Mouse (Mus musculus) urinary bladder, postnatal 10 days (tissue): ENCODE results near the gene Robo1.
"Not testable (repeated sequence)": the region's sequence is repeated elsewhere in the genome, so short reads cannot be mapped to it uniquely, and the experiment has no call there.

Experiments used
- DNase-seq: peaks from one replicate; pipeline ENCODE4 v3.0.0; 2022; ENCODE audit warnings: low spot score

Robo1 gene

DNA sequence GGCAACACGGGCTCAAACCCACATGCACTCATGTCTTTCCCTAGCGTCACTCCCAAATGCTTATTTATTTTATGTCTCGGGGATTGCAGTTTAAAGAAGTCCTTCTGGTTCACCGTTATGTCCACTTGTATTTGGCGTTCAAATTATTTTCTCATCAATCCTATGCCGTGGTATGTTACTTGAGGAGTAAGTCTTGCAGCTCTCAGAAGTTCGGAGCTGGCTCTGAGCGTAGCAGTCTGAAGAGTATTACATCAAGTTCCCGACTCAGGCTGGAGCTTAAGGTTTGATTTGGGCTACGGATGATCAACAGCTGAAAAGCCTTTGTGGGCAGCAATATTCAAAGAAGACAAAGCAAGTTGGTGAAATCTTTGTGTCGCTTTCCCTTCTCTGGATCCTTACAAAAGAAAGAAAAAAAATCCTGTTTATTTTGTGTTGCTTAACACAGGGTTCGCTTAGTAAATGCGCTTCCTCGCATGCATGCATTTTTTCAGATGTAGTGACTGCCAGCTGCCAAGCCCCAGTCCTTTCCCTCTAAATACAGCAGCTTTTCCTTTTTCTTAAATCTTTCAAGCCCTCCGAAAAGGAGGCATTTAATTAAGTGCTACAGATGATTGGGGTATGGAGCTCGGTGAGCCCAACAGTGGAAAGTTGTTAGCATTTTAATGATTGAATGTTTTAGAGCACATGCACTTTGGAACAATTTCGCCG is 136.5 kb downstream of the Robo1 start:
- DNase-seq = no peak

DNA sequence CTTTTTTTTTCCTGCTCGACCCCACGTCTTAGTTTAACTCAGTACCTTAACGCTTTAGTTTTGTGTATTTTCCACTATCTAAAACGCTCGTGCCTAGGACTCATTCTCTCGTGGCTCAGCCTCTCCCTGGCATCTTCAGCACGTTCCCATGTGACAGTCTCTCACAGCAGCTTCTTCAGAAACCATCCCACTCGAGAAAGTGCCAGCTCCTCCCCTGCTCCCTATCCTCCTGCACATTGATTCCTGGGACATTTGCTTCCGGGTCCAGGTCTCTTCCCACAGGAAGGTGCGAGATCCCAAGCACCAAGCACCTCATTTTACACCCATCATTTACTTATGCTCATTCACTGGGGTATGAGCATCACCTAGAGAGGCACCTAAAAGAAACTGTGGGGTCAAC is 150.0 kb downstream of the Robo1 start:
- no peak for DNase-seq

DNA sequence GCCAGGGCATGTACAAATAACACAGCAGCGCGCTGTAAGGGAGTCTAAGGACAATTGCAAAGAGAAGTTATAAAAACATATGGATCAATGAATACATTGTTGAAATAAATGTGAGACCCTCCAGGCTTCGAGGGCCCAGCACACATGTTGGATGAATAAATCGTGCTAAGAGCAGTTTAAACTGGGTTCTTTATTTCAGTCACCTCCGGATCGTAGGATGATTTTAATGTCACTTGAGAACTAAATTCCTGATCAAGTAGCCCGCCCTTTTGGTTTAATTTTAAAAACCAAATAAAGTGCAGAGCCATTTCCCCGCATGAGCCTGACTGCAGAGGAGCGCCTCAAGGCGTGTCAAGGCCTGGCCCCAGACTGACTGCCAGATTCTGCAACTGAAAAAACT is 150.5 kb downstream of the Robo1 start:
- no peak for DNase-seq

DNA sequence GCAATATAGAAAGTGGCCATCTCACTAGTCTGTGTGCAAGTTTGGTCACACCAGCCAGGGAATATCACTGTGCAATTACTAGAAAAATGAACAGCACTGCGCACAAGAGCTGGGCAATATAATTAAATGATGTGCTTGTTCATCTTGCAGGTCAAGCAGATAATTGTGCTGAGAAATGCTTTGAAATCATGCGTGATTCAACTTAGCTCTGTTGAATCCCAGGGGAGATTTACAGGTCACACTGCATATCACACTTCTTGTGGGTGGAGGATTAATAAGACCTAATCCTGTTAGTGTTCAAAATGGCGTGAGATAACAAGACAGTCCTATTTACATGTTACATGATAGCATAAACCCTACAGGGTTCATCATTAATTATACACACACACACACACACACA is 157.6 kb downstream of the Robo1 start:
- DNase-seq = no peak

DNA sequence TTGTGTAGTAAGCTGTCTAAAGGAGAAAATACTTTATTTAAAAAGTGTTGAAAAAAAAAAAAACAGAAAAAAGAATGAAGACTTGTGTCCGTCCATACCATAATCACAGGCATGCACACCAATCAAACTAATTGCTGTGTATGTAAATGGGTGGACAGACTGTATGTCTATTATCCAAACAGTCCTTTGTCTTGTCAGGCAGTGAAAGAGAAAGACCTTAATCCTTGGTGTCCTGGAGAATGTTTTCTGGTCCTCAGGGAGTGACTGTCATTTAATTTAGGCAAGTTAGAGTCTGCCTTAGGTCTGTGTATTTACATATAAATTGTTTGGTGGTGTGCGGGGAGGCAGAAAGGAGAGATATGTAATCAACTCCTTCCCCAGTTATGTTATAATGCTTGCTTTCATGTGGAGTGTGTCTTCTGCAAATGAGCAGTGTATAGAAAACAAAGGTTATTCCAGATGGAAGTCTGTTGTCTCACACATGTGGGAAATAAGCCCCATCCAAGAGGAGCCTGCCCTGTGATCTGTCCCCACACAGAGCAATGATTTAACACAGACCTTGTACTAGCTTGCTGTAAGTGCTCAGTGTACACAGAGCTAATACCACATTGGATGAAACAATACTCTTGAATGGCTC is 162.0 kb downstream of the Robo1 start:
- no peak for DNase-seq

DNA sequence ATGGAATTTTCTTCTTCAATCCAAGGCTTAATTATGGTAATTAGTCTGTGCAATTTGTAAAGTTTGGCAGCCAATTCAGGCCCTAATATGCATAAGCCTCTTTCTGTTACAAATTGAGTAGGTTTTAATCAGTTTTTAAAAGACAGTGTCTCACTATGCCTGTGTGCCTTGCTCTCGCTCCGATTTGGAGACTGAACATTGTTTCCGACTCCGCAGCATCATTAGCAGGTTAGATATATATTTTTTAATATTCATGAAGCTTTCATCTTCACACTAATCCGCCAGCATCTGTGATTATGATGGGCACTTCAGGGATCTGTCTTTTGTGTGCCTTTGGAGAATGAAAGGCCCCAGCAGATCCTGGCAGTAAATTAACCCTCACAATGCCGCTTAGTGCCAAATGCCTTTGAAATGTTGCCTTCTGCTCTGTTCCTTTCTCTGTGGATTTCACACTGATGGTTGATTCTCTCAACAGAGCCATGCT is 202.7 kb downstream of the Robo1 start:
- DNase-seq = no peak

DNA sequence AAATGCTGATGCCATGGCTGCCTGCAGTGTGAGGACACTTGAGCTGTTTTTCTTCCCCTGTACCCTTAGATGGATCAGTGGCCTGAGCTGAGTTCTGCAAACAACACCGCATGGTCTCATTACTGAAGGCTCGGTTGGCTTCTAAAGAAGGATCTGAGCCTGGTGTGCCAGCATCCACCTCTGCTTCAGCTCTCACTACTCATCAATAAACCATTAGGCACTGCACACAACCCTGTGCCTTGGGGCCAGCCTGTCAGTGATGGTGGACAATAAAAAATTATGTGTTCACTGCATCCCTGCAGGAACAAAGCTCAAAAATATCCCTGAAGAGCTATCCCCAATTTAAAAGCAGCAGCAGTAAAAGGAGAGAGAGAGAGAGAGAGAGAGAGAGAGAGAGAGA is 223.2 kb downstream of the Robo1 start:
- DNase-seq = no peak

DNA sequence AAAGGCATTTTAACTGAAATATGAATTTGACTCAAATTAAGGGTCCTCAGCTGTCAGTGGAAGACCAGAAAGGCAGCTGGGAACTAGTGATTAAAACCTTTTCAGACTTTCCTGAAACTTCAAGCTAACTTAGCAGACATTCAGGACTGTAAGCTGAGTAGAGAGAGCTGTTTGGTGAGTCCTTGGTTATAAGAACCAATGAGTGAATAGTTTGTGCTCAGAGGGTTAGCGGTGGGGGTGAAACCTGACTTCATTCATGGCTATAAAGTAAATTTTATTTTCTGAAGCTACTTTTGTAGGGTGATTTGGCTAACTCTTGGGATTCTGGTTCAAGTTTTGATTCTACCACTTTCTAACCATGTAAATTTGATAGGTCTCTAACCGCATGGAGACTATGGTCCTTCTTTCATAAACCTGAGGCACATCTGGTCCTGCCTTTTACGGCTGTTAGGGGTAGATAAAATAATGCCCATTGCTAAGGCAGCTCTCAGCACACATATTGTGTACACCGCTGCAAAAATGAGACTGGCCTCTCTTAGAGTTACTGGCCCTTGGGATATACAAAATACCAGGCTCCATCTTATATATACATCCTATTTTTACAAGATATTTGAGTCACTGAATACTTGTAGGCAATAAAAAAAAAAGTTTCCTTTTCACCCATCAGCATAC is 225.9 kb downstream of the Robo1 start:
- no peak for DNase-seq

DNA sequence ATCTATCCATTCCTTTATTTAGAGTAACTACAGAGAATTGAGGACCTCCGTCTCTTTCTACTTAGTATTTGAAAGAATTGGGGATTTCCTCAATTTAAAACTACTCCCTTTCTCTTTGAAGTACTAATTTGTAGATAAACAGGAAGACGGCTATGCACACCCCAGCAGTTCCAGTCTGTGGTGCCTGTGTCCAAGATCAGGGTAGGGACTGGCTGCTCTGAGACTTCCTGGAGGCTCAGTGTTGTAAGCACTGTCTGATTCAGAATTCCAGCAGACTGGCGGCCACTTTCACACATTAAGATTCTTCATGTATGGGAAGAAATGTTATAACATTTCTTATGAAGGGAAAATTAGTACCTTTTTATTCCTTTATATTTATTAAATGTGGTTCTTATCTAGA is 230.1 kb downstream of the Robo1 start:
- no peak for DNase-seq

DNA sequence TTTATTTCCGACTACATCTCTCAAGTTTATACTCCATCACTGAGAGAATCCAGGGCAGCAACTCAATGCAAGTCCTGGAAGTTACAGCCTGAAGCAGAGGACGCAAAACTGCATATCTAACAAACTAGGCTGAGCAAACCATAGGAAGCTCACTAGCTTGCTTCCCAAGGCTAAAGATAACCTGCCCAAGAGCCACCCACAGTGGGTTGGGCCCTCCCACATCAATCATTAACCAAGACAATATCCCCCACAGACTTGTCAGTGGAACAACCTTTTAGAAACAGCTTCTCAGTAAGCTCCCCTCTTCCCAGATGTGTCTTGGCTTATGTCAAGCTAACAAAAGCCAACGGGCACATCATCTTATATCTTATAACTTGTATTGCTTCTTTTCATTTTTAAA is 235.8 kb downstream of the Robo1 start:
- no peak for DNase-seq

DNA sequence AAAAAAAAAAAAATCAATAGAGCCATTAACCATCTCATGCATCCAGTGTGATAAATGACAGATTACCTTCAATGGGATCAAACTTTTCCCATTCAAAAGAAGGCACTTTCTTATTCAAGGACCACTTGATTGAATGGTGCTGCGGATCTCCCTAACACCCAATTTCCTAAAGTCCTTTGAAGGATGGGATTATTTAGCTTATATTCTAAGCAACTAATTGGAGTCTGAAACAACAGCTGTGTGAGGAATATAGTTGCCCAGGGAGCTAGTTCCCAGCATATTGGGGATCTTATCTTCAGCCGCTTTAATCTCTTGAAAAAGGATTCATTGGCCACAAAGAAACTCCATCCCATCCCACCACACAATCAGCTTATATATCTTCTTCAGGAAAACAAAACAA is 236.8 kb downstream of the Robo1 start:
- no peak for DNase-seq

DNA sequence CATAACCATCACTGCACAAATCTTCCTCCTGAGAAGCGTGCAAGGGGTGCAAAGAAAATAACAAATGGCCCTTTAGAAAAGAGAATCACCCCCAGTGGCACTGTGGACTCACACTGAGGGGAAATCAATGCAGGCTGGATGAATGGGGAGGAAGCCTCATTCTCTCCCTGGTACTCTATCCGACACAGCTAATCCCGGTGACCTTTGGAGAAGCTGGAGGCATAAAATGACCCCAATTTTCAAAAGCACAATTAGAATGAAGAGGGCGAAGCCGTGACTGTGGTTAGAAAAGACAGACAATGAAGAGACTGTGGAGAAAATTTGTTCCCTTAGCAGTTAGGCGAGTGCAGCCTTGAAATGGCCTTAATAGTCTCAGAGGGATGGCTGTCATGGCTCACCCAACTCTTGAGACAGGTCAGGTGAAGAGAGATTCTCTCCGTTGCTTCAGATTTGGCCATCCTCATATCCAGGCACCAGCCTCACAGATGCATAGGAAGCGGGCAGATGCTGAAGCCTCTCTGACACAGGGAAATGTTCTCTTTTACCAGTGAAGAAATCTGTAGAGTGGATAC is 243.7 kb downstream of the Robo1 start:
- DNase-seq = no peak

DNA sequence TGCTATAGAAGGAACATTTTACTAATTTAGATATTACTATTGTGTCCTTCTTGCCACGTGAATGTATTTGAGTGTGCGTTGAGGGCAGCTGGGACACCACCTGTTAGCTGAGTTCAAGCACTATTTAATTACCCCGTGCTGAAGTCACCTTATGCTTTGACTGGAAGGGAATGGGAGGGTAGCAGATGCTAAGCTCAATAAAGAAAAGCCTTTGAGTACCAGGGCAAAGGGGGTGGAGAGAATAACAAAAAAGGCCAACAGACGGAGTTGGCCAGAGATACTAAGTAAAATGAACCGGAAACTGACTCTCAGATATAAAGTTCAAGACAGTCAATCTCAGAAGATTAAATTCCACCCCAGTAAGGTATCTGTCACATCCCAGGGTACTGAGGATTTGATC is 245.6 kb downstream of the Robo1 start:
- no peak for DNase-seq

DNA sequence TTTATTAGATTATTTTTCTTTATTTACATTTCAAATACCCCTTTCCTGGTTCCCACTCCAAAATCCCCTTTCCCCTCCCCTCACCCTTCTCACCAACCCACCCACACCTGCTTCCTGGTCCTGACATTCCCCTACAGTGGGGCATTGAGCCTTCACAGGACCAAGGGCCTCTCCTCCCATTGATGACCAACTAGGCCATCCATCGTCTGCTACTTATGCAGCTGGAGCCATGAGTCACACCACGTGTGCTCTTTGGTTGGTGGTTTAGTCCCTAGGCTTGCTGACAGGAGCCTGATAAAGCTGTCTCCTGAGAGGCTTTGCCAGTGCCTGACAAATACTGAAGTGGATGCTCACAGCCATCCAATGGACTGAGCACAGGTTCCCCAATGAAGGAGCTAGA is 254.0 kb downstream of the Robo1 start:
- DNase-seq = not testable (repeated sequence)

DNA sequence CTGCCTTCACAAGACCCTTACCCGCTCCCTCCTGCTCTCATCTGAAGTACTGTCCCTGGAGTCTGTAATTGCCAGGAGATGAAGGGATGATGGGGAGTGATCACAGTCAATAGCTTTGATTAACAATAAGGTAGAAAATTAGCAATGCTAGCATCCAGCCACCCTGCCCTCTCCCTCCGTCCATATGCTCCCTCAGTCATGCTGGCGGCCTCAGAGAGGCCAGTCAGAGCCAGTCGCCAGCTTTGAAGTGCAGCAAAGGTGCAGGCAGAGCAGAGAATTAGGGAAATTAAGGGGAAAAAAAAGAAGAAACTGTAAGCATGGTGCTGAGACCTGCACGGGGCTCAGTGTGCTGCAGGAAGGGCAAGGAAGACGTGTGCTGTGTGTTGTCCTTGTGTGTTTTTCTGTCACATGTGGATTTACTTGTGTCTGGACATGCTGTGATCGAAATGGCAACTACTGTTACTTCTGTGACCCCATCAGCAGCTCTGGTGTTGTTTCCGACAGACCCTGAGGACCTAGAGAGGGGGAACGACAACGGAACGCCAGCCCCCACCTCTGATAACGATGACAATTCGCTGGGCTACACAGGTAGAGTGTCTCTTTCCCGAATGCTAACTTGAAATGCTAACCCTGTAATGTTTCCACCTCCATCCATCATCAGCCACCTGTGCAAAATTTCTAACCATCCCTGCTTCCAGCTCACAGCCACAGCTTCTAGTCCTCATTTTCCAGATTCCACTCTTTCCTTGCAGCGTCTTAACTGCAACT is 255.3 kb downstream of the Robo1 start:
- no peak for DNase-seq

DNA sequence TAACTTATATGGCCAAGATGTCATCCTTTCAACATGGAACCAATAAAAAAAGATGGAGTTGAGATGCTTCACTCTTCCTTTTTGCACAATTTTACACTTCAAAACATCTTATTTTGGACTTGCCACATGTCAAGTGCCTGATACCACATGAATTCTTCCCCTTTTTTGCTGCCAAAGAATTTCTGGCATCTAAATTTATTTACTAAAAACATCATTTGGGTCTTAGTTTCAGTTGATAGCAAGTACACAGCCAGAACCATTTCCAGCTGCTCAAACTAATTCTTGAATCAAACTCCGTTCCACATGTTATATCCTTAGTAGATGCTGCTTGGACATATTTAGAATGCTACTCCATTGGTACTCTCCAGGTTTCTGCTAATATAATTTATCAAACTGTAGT is 267.1 kb downstream of the Robo1 start:
- DNase-seq = no peak

DNA sequence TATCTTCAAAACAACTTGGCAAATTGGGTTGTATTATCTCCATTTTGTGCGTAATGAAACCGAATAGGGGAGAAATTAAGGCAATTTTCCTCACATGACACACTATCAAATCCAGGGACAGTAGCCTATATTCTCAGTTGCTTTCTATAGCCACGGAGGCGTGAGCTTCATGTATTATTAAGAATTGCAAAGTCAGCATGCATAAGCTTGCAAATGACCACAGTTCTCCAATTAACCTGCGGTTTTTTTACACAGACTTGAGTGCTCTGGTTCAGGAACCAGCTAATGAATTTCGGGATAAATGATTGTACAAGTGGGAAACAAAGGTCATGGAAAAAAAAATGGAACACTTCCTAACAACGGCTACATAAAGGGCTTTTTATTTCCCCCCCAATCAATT is 268.9 kb downstream of the Robo1 start:
- DNase-seq = no peak

DNA sequence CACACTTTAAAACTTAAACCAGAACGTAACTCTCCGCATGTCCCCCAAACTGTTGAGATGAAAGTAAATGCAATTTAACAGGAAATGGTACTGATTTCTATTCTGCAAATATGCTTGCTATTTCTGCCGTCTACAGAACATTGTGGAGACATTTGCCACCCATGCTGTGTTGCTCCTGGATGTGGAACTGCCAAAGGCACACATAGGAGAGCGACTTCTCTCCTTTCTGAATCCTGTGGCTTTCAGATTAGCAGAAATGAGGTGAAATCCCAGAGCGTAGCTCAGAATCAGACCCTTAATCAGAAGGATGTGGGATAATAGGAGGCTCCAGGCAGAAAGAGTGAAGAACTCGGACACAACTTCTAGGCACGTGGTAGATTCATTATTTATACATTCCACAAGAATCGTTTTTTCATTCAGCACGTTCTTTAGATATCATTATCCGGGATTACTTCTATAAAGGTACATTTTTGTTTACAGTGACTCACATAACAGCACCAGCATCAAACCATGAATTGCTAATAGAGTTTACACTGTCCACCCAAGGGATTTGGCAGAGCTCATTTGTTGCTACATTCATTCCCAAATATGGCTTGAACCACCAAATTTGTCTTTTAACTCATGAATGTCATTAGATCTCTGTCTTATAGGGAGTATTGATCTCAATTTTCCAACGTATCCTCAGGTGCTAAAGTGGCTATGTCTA is 276.5 kb downstream of the Robo1 start:
- DNase-seq = no peak

DNA sequence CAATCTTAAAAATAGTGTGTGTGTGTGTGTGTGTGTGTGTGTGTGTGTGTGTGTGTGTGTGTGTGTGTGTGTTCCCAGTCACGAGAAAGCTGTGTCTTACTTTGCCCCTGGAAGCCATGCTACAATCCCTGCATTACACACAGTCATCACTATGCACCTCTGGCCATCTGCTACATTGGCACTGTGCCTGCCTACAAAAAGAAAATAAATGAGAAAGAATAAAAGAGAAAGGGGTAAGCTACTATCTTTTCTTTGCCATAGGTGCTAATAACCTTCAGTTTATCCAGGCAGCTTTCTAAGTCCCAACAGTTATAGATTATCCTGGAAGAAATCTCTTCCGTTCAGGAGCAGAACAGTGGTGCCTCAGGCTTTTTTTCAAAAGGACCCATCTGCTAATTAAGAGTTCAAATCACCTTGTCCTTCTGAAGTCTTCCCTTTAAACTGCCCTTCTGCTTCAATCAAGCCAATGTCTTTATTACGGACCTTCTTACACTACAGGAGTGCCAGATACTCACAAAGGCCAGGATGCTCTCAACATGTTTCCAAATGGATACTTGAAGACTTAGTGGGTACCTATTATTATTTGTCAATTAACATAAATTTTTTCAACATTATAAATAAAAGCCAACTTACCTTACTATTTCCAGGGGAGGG is 277.2 kb downstream of the Robo1 start:
- no peak for DNase-seq

DNA sequence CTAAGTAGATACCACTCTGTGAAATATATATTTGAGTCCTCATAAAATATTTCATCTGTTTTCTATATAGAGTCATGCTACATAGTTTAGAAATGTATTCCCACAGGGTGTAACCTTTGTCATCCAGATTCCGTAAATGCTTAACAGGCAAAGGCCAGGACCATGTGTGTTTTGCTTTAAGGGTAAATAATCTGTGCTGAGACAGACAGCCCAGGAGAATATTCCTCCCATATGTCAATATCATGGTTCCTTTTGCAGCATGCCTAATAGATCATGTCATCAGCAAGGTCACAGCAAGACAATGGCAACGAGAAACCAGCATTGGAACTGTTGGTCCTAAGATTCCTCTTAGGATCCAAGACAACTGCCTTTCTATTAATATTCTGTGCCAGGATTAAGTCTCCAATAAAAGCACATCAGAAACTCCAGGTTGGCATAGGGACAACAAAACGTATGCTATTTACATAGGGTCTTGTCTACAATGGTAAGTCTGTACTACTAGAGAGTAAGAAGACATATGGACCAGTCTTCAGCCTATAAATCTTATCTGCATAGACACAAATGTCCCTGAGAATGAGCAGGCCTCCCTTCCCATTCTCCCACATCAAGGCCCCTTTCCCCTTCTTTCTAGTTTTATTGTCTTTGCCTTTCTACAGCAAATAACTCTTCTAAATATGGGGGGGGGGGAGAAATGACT is 279.4 kb downstream of the Robo1 start:
- DNase-seq = no peak
